ENCODE assay signal across 12 mouse cellular contexts in genomic region chr9:46149392-46149791, GRCm38 (mm10).
DNase-seq lines count a peak whose midpoint lies in the region; ATAC-seq and TF ChIP-seq lines count a peak whose summit lies in the region.
"Had no signal": no experiment of that assay in that cellular context is flagged by ENCODE, and none has a peak within 500 bp of the region (broad histone marks: within the 10 kb centered on the region; RNA-seq: fewer than 3 reads in every experiment).

No protein-coding gene starts in this region.

- peak in 1 of 3 experiments; percentile 22; a peak in 2 of 6 replicates for TF ChIP-seq CTCF in MEL (IDR thresholded peaks at IDR 0.05 in 2 of 3, conservative IDR thresholded peaks at IDR 0.05 in 1 of 3; ENCODE audit: control insufficient read depth in 1 of 3, insufficient read depth in 1 of 3, low read depth in 2 of 3, low read length in 3 of 3, poor library complexity in 1 of 3, severe bottlenecking in 1 of 3)

- H3K36me3 ChIP-seq in MEL (ENCODE audit: control insufficient read depth in 1 of 2, insufficient read depth in 2 of 2, low read length in 2 of 2) (peaks cover 0 to 76% of the 10 kb centered on the region in 2 experiments; a peak in 2 of 4 replicates), myocyte (ENCODE audit: control insufficient read depth, insufficient read depth) (no peaks in the 10 kb centered on the region)
- no peaks in the 10 kb centered on the region for H3K36me3 ChIP-seq in midbrain, embryonic 16.5 days (ENCODE audit: control insufficient read depth, insufficient read depth, low read length)

- H3K27ac ChIP-seq in MEL (ENCODE audit: control insufficient read depth, low read depth, low read length) = peak overlapping the region; percentile 84
- no peak overlapping the region for H3K27ac ChIP-seq in midbrain, embryonic 16.5 days (ENCODE audit: low read length)

- TF ChIP-seq RAD21 in MEL (IDR thresholded peaks at IDR 0.05; ENCODE audit: low read depth, low read length) = no peak; the same call in 1 of the 2 replicates

- H3ac ChIP-seq in myocyte (ENCODE audit: control insufficient read depth, insufficient read length) = no peak overlapping the region

- H3K4me3 ChIP-seq in MEL (ENCODE audit: control insufficient read depth in 1 of 2, insufficient read depth in 1 of 2, low read depth in 2 of 2, low read length in 2 of 2) = no peak overlapping the region
- no peak overlapping the region for H3K4me3 ChIP-seq in myocyte
- no peak overlapping the region for H3K4me3 ChIP-seq in midbrain, embryonic 16.5 days (ENCODE audit: low read depth, low read length)
- H3K4me3 ChIP-seq: erythroblast, embryonic 14.5 days had no signal

- H3K4me2 ChIP-seq in myocyte (ENCODE audit: low read depth) = no peak overlapping the region
- no peak overlapping the region for H3K4me2 ChIP-seq in midbrain, embryonic 16.5 days (ENCODE audit: low read length)

- peak overlapping the region; percentile 5; the same call in 1 of the 2 replicates for H3K9ac ChIP-seq in MEL (ENCODE audit: control insufficient read depth, low read depth, low read length, poor library complexity, severe bottlenecking)
- no peak overlapping the region for H3K9ac ChIP-seq in midbrain, embryonic 16.5 days (ENCODE audit: low read depth, low read length)

- peak in 1 of 2 experiments; percentile 61; a peak in 1 of 4 replicates for TF ChIP-seq EP300 in MEL (IDR thresholded peaks at IDR 0.05; ENCODE audit: low read depth in 1 of 2, low read length in 2 of 2)

- H3K9me3 ChIP-seq in MEL (replicated peaks; ENCODE audit: insufficient read depth, low read length) = no peaks in the 10 kb centered on the region
- H3K9me3 ChIP-seq in midbrain, embryonic 16.5 days (replicated peaks; ENCODE audit: control insufficient read depth, low read length, poor library complexity, severe bottlenecking) = no peaks in the 10 kb centered on the region
- H3K9me3 ChIP-seq: megakaryocyte, embryonic 14.5 days had no signal

- peaks cover 58 to 63% of the 10 kb centered on the region in 2 experiments for H3K4me1 ChIP-seq in MEL (ENCODE audit: control insufficient read depth in 1 of 2, insufficient read depth in 2 of 2, low read length in 2 of 2)
- peaks cover 5% of the 10 kb centered on the region for H3K4me1 ChIP-seq in midbrain, embryonic 16.5 days (ENCODE audit: control insufficient read depth, insufficient read depth, low read length)

- peaks cover 15% of the 10 kb centered on the region for H3K79me2 ChIP-seq in MEL (ENCODE audit: control insufficient read depth, insufficient read depth, low read length, poor library complexity)
- H3K79me2 ChIP-seq in myocyte (ENCODE audit: control insufficient read depth, insufficient read depth) = peaks cover 5% of the 10 kb centered on the region

- no peaks in the 10 kb centered on the region for H3K27me3 ChIP-seq in MEL (ENCODE audit: control insufficient read depth in 1 of 2, insufficient read depth in 2 of 2, low read length in 2 of 2)
- H3K27me3 ChIP-seq in myocyte (ENCODE audit: control insufficient read depth, insufficient read depth, insufficient read length) = no peaks in the 10 kb centered on the region
- no peaks in the 10 kb centered on the region for H3K27me3 ChIP-seq in midbrain, embryonic 16.5 days (ENCODE audit: control insufficient read depth, insufficient read depth, low read depth, low read length)
- H3K27me3 ChIP-seq: megakaryocyte, embryonic 14.5 days; Patski had no signal

- DNase-seq in kidney, adult 18-20 months = peak; percentile 62
- no peak for DNase-seq in kidney, postnatal 10 days
- peak; percentile 68 for DNase-seq in MEL (ENCODE audit: low read depth, low spot score)
- DNase-seq in kidney, adult 8-10 months = peak; percentile 80 to 83
- no peak for DNase-seq in cerebellum, adult 11 months
- no peak for DNase-seq in gastrocnemius, postnatal 14 days

- WGBS in midbrain, embryonic 16.5 days = 93% methylated on average over 5 of the region's 5 CpGs

- no peak for ATAC-seq in midbrain, embryonic 16.5 days
- ATAC-seq: hindbrain, embryonic 16.5 days; Patski had no signal

- TF ChIP-seq POLR2A in MEL (IDR thresholded peaks at IDR 0.05; ENCODE audit: control insufficient read depth in 1 of 2, insufficient read depth in 1 of 2, low read depth in 1 of 2, low read length in 2 of 2, poor library complexity in 1 of 2) (no peak; a peak in 1 of 4 replicates), myocyte (IDR thresholded peaks at IDR 0.05; ENCODE audit: insufficient read length, low read depth) (no peak)

- intact Hi-C loops in gastrocnemius, postnatal 14 days (cut with DNase I; ENCODE audit: low total_unique reads) = no loop called here

TF ChIP-seq in MEL, 35 proteins besides CTCF, POLR2A, EP300 and RAD21:
- TF ChIP-seq USF1 (IDR thresholded peaks at IDR 0.05; ENCODE audit: low read depth, low read length) = peak; percentile 86
- no peak for TF ChIP-seq NRF1 (IDR thresholded peaks at IDR 0.05; ENCODE audit: insufficient read depth, low read depth, low read length, poor library complexity, severe bottlenecking)
- TF ChIP-seq MYC (IDR thresholded peaks at IDR 0.05; ENCODE audit: low read depth, low read length) = peak; percentile 85
- no peak for TF ChIP-seq UBTF (IDR thresholded peaks at IDR 0.05; ENCODE audit: borderline replicate concordance, insufficient read depth, low read depth, low read length)
- peak; percentile 37; the same call in 1 of the 2 replicates for TF ChIP-seq SIN3A (IDR thresholded peaks at IDR 0.05; ENCODE audit: low read length)
- 0 out of 2 replicates have a peak, but pooled peaks have one; percentile 19 for TF ChIP-seq TAL1 (IDR thresholded peaks at IDR 0.05; ENCODE audit: low read length)
- TF ChIP-seq BHLHE40 (IDR thresholded peaks at IDR 0.05; ENCODE audit: borderline replicate concordance, low read depth, low read length) = peak; percentile 86
- TF ChIP-seq ZMIZ1 (IDR thresholded peaks at IDR 0.05; ENCODE audit: low read depth, low read length) = no peak
- 0 out of 2 replicates have a peak, but pooled peaks have one; percentile 32 for TF ChIP-seq TCF12 (IDR thresholded peaks at IDR 0.05; ENCODE audit: low read depth, low read length)
- peak in 1 of 2 experiments; percentile 56; a peak in 1 of 4 replicates for TF ChIP-seq USF2 (IDR thresholded peaks at IDR 0.05; ENCODE audit: borderline replicate concordance in 1 of 2, insufficient read depth in 1 of 2, low read depth in 1 of 2, low read length in 2 of 2)
- TF ChIP-seq ZNF384 (IDR thresholded peaks at IDR 0.05; ENCODE audit: low read depth, low read length) = no peak
- TF ChIP-seq MXI1 (IDR thresholded peaks at IDR 0.05; ENCODE audit: low read depth, low read length) = peak; percentile 93
- peak; percentile 25 for TF ChIP-seq SMC3 (IDR thresholded peaks at IDR 0.05; ENCODE audit: low read depth, low read length)
- peak; percentile 93 for TF ChIP-seq MAX (IDR thresholded peaks at IDR 0.05; ENCODE audit: low read length)
- 0 out of 2 replicates have a peak, but pooled peaks have one; percentile 13 for TF ChIP-seq RCOR1 (IDR thresholded peaks at IDR 0.05; ENCODE audit: low read depth, low read length)

TF ChIP-seq in myocyte, 11 proteins besides CTCF, POLR2A, EP300 and RAD21:
- no peak for TF ChIP-seq REST (IDR thresholded peaks at IDR 0.05; ENCODE audit: insufficient read depth, insufficient read length)
- TF ChIP-seq USF1 (IDR thresholded peaks at IDR 0.05; ENCODE audit: low read depth) = peak; percentile 53

Comparison
In these comparisons a context has a peak if more than half of its experiments do, and no peak if none do; other contexts are left out.
1. DNase-seq: peak in kidney, adult 18-20 months (single experiment), MEL (single experiment) and kidney, adult 8-10 months (2 of 2); none in kidney, postnatal 10 days (single experiment), cerebellum, adult 11 months (single experiment) and gastrocnemius, postnatal 14 days (single experiment).